Mouse (Mus musculus): ENCODE results near the gene Ugt1a2. TPM values are rescaled to one million over a fixed set of nuclear protein-coding genes. Genes with fewer than 3 reads are reported as not detected.

Ugt1a2 gene
- total and polyA plus RNA-seq, 2 experiments from 2014 or later: not detected

GRCm38 (mm10) chr1:88195687-88196086, 4.7 kb upstream of the Ugt1a2 start:
- Histone ChIP-seq H3K27ac (ENCODE audit: low read depth, low read length) (no peak overlapping the region), H3K9me3 (ENCODE audit: low read length) (no peaks in the 10 kb centered on the region), H3K4me2 (ENCODE audit: low read depth) (no peak overlapping the region), H3K4me1 (ENCODE audit: insufficient read depth) (no peaks in the 10 kb centered on the region), H3K36me3 (ENCODE audit: insufficient read depth) (no peaks in the 10 kb centered on the region), H3K4me3 (ENCODE audit: low read depth, low read length) (no peak overlapping the region), H3K27me3 (ENCODE audit: insufficient read depth, low read length) (no peaks in the 10 kb centered on the region), H3K9ac (no peak overlapping the region)
- TF ChIP-seq CTCF (IDR thresholded peaks at IDR 0.05; ENCODE audit: low read depth): no peak
- 83% methylated on average over 1 of the region's 1 CpGs for WGBS
- no peak for ATAC-seq
- no peak for DNase-seq

GRCm38 (mm10) chr1:88197443-88197842, 3.0 kb upstream of the Ugt1a2 start:
- DNase-seq (no peak), ATAC-seq (no peak)
- no peaks in the 10 kb centered on the region for H3K9me3 ChIP-seq (ENCODE audit: low read length)
- no peaks in the 10 kb centered on the region for H3K27me3 ChIP-seq (ENCODE audit: insufficient read depth, low read length)
- H3K4me2 ChIP-seq (ENCODE audit: low read depth): no peak overlapping the region
- H3K27ac ChIP-seq (ENCODE audit: low read depth, low read length): no peak overlapping the region
- WGBS: 79% methylated on average over 3 of the region's 3 CpGs
- no peaks in the 10 kb centered on the region for H3K36me3 ChIP-seq (ENCODE audit: insufficient read depth)
- no peaks in the 10 kb centered on the region for H3K4me1 ChIP-seq (ENCODE audit: insufficient read depth)
- no peak for TF ChIP-seq CTCF (IDR thresholded peaks at IDR 0.05; ENCODE audit: low read depth)
- H3K9ac ChIP-seq: no peak overlapping the region
- no peak overlapping the region for H3K4me3 ChIP-seq (ENCODE audit: low read depth, low read length)

GRCm38 (mm10) chr1:88199996-88200395, 405 bp upstream of the Ugt1a2 start:
- Histone ChIP-seq H3K4me2 (ENCODE audit: low read depth) (no peak overlapping the region), H3K27me3 (ENCODE audit: insufficient read depth, low read length) (no peaks in the 10 kb centered on the region), H3K9ac (no peak overlapping the region), H3K9me3 (ENCODE audit: low read length) (0 out of 2 replicates have a peak, but pooled peaks cover 3% of the 10 kb centered on the region), H3K4me1 (ENCODE audit: insufficient read depth) (0 out of 2 replicates have a peak, but pooled peaks cover under 1% of the 10 kb centered on the region), H3K27ac (ENCODE audit: low read depth, low read length) (no peak overlapping the region), H3K36me3 (ENCODE audit: insufficient read depth) (no peaks in the 10 kb centered on the region), H3K4me3 (ENCODE audit: low read depth, low read length) (no peak overlapping the region)
- ATAC-seq: no peak
- DNase-seq: no peak
- no peak for TF ChIP-seq CTCF (IDR thresholded peaks at IDR 0.05; ENCODE audit: low read depth)
- 78% methylated on average over 2 of the region's 2 CpGs for WGBS

- peak; percentile 100 for ATAC-seq
- Histone ChIP-seq H3K4me3 (ENCODE audit: low read depth, low read length) (peak within 1 kb of the TSS; percentile 46), H3K9ac (peak within 1 kb of the TSS; percentile 57), H3K4me1 (ENCODE audit: insufficient read depth) (0 out of 2 replicates have a peak, but pooled peaks cover 8% of the 10 kb centered on the region), H3K36me3 (ENCODE audit: insufficient read depth) (no peaks in the 10 kb centered on the region), H3K4me2 (ENCODE audit: low read depth) (peak within 1 kb of the TSS; percentile 82), H3K27ac (ENCODE audit: low read depth, low read length) (0 out of 2 replicates have a peak within 1 kb of the TSS, but pooled peaks have one; percentile 57), H3K9me3 (ENCODE audit: low read length) (0 out of 2 replicates have a peak, but pooled peaks cover 3% of the 10 kb centered on the region), H3K27me3 (ENCODE audit: insufficient read depth, low read length) (no peaks in the 10 kb centered on the region)
- no peak; the same call in 1 of the 2 replicates for TF ChIP-seq CTCF (IDR thresholded peaks at IDR 0.05; ENCODE audit: low read depth)
- peak; percentile 92 for DNase-seq
- WGBS: 7% methylated on average over 62 of the region's 62 CpGs
These were observed 5.0 kb downstream of the Ugt1a2 start, which contains the start of gene Dnajb3 for GRCm38 (mm10) chr1:88205294-88205922. TSS of gene Dnajb3 (minus strand) at chr1:88205782.

- WGBS: 83% methylated on average over 2 of the region's 2 CpGs
- peaks cover 11% of the 10 kb centered on the region for H3K9me3 ChIP-seq (ENCODE audit: low read length)
These were observed 6.6 kb downstream of the Ugt1a2 start for GRCm38 (mm10) chr1:88206843-88207479.

GRCm38 (mm10) chr1:88211812-88212211, 11.4 kb downstream of the Ugt1a2 start, which contains the start of gene Ugt1a1:
TSS of gene Ugt1a1 (plus strand) at chr1:88211959.
- 72% methylated on average over 8 of the region's 8 CpGs for WGBS
- Histone ChIP-seq H3K4me1 (ENCODE audit: insufficient read depth) (no peaks in the 10 kb centered on the region), H3K27ac (ENCODE audit: low read depth, low read length) (no peak within 1 kb of the TSS), H3K27me3 (ENCODE audit: insufficient read depth, low read length) (no peaks in the 10 kb centered on the region), H3K36me3 (ENCODE audit: insufficient read depth) (no peaks in the 10 kb centered on the region), H3K4me2 (ENCODE audit: low read depth) (no peak within 1 kb of the TSS), H3K9me3 (ENCODE audit: low read length) (peaks cover 54% of the 10 kb centered on the region), H3K9ac (no peak within 1 kb of the TSS), H3K4me3 (ENCODE audit: low read depth, low read length) (no peak within 1 kb of the TSS)
- ATAC-seq: no peak
- TF ChIP-seq CTCF (IDR thresholded peaks at IDR 0.05; ENCODE audit: low read depth): no peak
- no peak for DNase-seq

More at GRCm38 (mm10) chr1:88206843-88207479, 6.6 kb downstream of the Ugt1a2 start:
- no peaks in the 10 kb centered on the region for H3K36me3 ChIP-seq (ENCODE audit: insufficient read depth)
- TF ChIP-seq CTCF (IDR thresholded peaks at IDR 0.05; ENCODE audit: low read depth): no peak
- ATAC-seq: no peak
- no peak overlapping the region for H3K27ac ChIP-seq (ENCODE audit: low read depth, low read length)
- H3K4me3 ChIP-seq (ENCODE audit: low read depth, low read length): no peak overlapping the region
- H3K27me3 ChIP-seq (ENCODE audit: insufficient read depth, low read length): no peaks in the 10 kb centered on the region
- no peak overlapping the region for H3K9ac ChIP-seq
- H3K4me2 ChIP-seq (ENCODE audit: low read depth): no peak overlapping the region
- no peak for DNase-seq
- H3K4me1 ChIP-seq (ENCODE audit: insufficient read depth): 0 out of 2 replicates have a peak, but pooled peaks cover 8% of the 10 kb centered on the region

All from forebrain, postnatal 0 days (tissue).